Mouse (Mus musculus): ENCODE results near the gene Cnot6l.

Gene Cnot6l

GRCm38 (mm10) chr5:96161578-96162398, 2.2 kb downstream of the Cnot6l start:
- DNase-seq (ENCODE audit: low read depth, low spot score), result no peak

GRCm38 (mm10) chr5:96161263-96161577, 2.8 kb downstream of the Cnot6l start:
- DNase-seq (ENCODE audit: low read depth, low spot score), result no peak

DNA sequence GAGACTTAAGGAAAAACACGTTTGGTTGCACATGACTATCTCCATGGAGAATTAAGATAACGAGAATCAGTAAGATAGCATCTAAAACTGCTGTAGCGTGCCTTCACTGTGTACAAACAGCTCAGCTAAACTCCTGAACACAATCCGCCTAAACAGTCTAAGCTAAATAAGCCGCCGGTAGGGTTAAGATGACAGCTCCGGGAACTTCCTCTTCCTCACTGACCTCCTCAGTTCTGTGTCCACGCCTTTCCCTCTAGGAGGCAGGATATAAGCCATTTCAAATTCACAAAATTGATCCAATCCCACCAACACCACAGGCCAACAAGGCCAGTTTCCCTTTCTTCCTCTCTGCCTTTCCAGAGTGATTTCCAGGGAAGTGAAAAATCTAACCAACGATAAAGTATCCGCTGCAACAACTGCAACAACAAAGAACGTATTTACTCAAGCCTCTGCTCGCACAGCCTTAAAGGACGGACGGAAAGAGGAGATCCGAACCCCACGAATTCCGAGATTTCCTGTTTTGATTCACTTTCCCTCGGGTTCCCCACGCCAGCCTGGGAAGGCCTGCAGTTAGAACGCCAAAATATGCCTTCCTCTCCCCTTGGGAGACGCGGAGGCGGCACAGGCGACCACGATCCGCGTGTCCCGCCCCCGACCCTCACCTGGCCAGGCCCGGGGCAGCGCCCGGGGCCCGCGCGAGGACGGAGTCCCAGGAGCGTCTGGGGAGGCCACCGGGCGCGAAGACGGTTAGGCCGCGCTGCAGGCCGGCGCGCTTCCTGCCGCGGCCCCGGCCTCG, 3.3 kb downstream of the Cnot6l start:
- no peak for DNase-seq (ENCODE audit: low read depth, low spot score)

DNA sequence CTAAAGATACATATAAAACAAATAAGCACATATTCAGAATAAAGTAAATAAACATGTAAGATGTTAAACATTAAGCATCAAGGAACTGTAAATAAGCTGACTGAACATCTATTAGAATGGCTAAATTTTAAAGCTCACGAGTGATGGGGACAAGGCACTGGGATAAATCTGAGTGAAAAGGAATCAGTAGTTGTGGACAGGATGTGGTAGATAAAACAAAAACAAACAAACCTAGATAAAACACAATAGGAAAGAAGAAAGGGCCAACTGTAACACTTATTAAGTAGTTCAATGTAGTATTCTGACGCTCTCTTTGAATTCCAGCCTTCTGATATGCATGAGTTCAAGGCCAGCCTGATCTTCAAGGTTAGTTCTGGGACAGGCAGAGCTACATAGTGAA, 21.6 kb downstream of the Cnot6l start:
- DNase-seq (ENCODE audit: low read depth, low spot score), result no peak

GRCm38 (mm10) chr5:96130683-96131082, 33.3 kb downstream of the Cnot6l start:
- DNase-seq (ENCODE audit: low read depth, low spot score), result no peak

DNA sequence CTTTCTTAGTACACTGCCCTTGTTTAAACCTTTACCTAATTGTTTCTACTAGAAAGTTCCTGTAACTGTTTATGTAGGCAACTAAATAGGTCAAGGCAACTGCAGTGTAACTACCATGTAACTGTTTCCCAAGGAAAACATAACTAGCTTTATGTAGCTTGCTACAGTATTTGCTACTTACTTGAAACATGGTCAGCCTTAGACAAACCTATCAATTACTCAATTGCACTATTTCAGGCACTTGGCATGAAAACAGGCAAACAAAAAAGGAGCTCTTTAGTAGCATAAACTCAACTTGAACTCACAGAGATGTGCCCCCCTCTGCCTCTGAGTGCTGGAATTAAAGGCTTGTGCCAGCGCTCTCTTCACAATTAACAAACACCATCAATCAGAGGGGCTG, 37.1 kb downstream of the Cnot6l start:
- DNase-seq (ENCODE audit: low read depth, low spot score), result no peak

DNA sequence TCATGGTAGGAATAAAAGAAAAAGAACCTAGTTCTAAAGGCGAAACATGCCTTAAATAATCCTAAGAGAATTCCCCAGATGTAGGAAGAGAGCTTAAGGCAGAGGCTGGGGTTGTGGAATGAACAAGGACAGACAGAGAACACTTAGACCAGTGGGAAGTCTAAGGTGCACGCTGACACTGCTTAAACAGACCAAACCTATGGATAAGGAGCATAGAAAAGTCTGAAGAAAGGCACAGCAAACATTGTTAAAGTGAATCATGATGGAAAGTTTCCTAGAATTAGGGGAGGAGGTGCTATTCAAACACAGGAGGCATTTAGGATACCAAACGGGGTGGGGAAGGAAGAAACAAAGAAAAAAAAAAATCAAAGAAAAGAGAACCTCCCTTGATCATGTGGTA, 49.0 kb downstream of the Cnot6l start:
- DNase-seq (ENCODE audit: low read depth, low spot score), result no peak

- DNase-seq (ENCODE audit: low read depth, low spot score), result no peak
These were observed 59.3 kb downstream of the Cnot6l start for GRCm38 (mm10) chr5:96104644-96105043.

DNA sequence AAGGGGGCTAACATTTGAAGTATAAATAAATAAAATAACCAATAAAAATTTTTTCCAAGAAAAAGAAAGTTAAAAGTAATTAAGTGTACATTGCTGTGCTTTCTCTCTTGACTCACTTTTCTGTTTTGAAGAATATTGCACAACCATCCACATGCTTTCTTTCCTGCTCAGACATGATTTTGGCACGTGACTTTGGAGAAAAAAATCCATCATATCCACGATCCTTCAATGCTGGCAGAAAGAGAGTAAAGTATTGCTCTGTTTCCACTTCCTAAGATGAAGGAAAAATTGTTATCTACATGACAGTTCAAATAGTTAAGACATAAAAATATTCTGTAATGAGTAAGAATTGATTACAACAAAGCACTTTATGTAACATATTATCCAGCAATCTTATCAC, 72.5 kb downstream of the Cnot6l start:
- DNase-seq (ENCODE audit: low read depth, low spot score), result no peak

DNA sequence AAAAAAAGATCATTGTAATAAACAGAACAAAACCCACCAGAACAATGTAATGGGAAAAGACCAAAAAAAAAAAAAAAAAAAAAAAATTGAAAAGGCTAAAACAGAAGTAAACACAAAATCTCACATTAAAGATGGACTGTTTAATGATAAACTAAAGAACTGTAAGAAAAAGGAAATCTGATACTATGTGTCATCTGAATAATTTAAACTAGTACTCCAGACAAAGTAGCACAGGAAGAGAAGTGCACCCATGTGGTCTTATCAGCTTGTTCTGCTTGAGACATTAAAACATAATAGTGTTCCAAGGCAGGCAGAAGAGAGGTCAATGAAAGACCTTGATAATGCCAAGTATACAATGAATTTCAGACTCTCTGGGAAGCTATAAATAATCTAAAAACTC, 78.6 kb downstream of the Cnot6l start:
- DNase-seq (ENCODE audit: low read depth, low spot score), result no peak

GRCm38 (mm10) chr5:96079026-96079425, 84.9 kb downstream of the Cnot6l start:
- no peak for DNase-seq (ENCODE audit: low read depth, low spot score)

DNA sequence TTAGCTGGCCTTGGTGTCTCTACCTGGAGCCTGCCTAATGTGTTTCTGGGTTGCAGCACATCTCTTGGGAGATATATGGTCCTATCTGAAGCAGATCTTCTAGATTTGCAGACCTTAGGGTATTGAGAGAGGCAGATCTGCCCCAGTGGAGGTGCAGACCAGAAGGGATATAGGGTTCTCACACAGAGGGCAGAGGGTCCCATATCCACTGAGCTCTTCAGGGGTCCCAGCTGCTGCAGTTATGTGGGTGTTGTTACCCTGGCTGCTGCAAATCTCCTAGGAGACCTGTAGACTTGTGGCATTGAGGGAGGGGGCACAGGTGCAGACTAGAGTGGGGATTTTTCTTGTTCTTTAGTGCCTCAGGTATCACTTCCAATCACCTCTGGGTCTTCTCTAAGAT, 98.4 kb downstream of the Cnot6l start:
- DNase-seq (ENCODE audit: low read depth, low spot score), result no peak

DNA sequence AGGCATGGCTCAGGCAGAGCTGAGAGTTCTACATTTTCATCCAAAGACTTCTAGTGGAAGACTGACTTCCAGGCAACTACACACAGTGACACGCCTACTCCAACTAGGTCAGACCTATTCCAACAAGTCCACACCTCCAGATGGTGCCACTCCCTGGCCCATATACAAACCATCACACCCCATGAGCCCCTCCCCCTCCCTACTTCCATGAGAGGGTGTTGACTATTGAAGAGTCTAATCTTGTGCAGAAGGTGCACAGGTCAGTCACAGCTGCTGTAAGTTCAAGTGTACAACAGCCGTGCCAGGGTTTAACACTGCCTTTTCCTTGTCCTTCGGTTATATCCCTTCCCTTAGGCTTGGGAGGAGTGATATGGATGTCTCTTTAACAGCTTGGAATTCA, 121.5 kb downstream of the Cnot6l start:
- no peak for DNase-seq (ENCODE audit: low read depth, low spot score)

DNA sequence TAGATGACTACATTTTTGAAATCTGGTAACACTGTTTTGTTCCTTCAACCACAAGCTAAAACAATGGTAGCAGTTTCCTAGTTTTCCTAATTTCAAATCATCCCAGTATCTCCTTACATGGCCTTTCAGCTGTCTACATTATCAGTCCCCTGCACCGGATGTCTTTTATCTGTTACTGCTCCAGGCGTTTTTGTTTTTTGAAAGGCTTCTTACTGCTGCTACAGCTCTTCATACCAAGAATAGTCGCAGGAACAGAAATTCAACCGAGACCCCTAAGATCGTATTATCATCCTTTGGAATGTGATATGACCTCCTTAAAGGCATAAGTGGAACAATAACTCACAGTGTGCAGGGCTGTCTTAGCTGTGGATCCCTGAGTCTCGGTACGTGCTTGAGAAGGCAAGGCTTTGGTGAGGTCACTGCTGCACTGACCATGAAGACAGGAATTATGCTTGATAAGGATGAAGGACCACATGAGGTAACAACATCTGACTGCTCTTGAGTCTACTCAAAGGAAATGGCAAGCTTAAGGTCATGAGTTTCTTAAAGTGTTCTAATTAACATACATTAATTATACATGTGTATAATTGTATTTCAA, 122.4 kb downstream of the Cnot6l start:
- no peak for DNase-seq (ENCODE audit: low read depth, low spot score)

- DNase-seq (ENCODE audit: low read depth, low spot score), result no peak
These were observed 124.7 kb downstream of the Cnot6l start for GRCm38 (mm10) chr5:96039188-96039840.

DNA sequence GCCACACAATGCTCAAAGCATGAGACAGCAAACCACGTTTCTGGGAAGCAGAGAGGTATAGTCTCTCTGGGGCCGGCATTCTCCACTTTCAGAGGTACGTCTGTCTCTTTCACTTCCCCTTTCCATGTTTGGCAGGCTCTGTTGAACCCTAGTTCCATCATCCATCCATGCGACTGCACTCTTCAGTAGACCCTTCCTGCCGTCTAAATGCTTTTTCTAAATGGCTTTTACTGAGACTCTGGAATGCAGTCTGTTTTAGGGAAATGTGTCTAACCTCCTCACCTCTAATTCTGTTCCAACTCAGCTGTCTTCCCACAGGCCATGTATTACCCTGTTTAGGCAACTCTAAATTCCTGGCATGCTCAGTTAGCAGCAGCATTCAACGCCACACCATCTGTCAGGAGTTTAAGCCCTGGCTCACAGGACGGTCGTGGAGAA, 126.3 kb downstream of the Cnot6l start:
- DNase-seq (ENCODE audit: low read depth, low spot score), result no peak

DNA sequence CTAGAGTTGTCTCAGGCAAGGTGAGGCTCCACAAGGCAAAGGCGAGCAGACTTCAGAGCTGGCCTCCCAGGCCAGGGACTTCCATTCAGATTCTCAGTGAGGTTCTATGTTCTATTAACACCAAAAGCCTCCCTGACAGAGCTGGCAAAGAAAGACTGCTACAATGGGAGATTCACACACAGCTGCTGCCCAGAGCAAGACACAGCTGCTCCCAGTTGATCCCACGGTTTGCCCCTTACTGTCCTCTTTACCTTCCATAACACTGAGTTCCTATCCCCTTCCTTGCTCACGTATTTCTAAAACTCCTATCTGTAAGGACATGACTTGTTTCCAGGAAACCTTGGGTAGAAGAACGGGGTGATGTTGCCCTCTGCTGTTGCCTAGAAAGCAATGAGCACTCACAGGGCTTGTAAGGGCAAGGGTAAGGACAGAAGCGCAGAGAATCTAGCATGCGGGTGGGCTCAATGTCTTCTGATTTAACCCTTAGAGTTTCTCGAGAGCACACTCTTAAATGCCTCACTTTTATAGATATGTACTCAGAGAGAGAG, 127.8 kb downstream of the Cnot6l start:
- DNase-seq (ENCODE audit: low read depth, low spot score), result no peak

GRCm38 (mm10) chr5:96034101-96034500, 129.9 kb downstream of the Cnot6l start:
- DNase-seq (ENCODE audit: low read depth, low spot score), result no peak

- no peak for DNase-seq (ENCODE audit: low read depth, low spot score)
These were observed 134.2 kb downstream of the Cnot6l start for GRCm38 (mm10) chr5:96029821-96030220.
